Mouse (Mus musculus) CH12.LX (cell line): ENCODE measurements around the gene Kif6.

ENCODE experiments used
- CTCF ChIP-seq, 2 experiments: IDR thresholded peaks in 1 of 2; conservative IDR thresholded peaks in 1 of 2; 2 replicates each; pipeline ENCODE4 v1.5.1; 2011 to 2012; ENCODE audit warnings: low read depth in 2 of 2, low read length in 2 of 2, improper control_type of control experiment in 1 of 2, inconsistent platforms in 1 of 2, mild to moderate bottlenecking in 1 of 2, moderate library complexity in 1 of 2
- JUN ChIP-seq: IDR thresholded peaks from 2 replicates; pipeline ENCODE4 v1.6.1; 2011; ENCODE audit warnings: low read depth, mild to moderate bottlenecking, low read length, improper control_type of control experiment, moderate library complexity; ENCODE audit not compliant: insufficient read depth
- MXI1 ChIP-seq: IDR thresholded peaks from 2 replicates; pipeline ENCODE4 v1.6.1; 2011; ENCODE audit warnings: mild to moderate bottlenecking, low read depth, low read length, improper control_type of control experiment
- NELFE ChIP-seq: IDR thresholded peaks from 2 replicates; pipeline ENCODE4 v1.6.1; 2011; ENCODE audit warnings: low read depth, low read length, improper control_type of control experiment
- NRF1 ChIP-seq: IDR thresholded peaks from 2 replicates; pipeline ENCODE4 v1.6.1; 2014; ENCODE audit warnings: low read depth, mild to moderate bottlenecking, inconsistent platforms, low read length, improper control_type of control experiment, moderate library complexity
- PAX5 ChIP-seq: IDR thresholded peaks from 2 replicates; pipeline ENCODE4 v1.6.1; 2012; ENCODE audit warnings: low read length, inconsistent platforms, mixed read lengths
- POLR2A ChIP-seq: IDR thresholded peaks from 2 replicates; pipeline ENCODE4 v1.6.1; 2011; ENCODE audit warnings: low read depth, mild to moderate bottlenecking, improper control_type of control experiment, low read length
- RAD21 ChIP-seq: IDR thresholded peaks from 2 replicates; pipeline ENCODE4 v1.6.1; 2011; ENCODE audit warnings: low read depth, mild to moderate bottlenecking, low read length, improper control_type of control experiment, moderate library complexity
- TBP ChIP-seq: conservative IDR thresholded peaks from 2 replicates; pipeline ENCODE4 v1.6.1; 2011; ENCODE audit warnings: low read depth, low read length, improper control_type of control experiment
- USF1 ChIP-seq: IDR thresholded peaks from 2 replicates; pipeline ENCODE4 v1.6.1; 2014; ENCODE audit warnings: low read depth, mild to moderate bottlenecking, inconsistent platforms, low read length, improper control_type of control experiment
- ZKSCAN1 ChIP-seq: IDR thresholded peaks from 2 replicates; pipeline ENCODE4 v1.6.1; 2012; ENCODE audit warnings: low read depth, inconsistent platforms, low read length, improper control_type of control experiment, borderline replicate concordance
- ZMIZ1 ChIP-seq: IDR thresholded peaks from 2 replicates; pipeline ENCODE4 v1.6.1; 2012; ENCODE audit warnings: low read depth, mild to moderate bottlenecking, inconsistent platforms, low read length, improper control_type of control experiment

GRCm38 (mm10) chr17:49750889-49751324 lies 136.0 kb downstream of the Kif6 start:
- no peak for TF ChIP-seq RAD21
- no peak for TF ChIP-seq POLR2A
- TF ChIP-seq CTCF (conservative IDR thresholded peaks at IDR 0.05 in 1 of 2, IDR thresholded peaks at IDR 0.05 in 1 of 2; ENCODE audit: low read depth in 2 of 2, low read length in 2 of 2): no peak
- no peak for TF ChIP-seq USF1
- TF ChIP-seq TBP: no peak
- TF ChIP-seq ZMIZ1: no peak
- no peak for TF ChIP-seq PAX5
- no peak for TF ChIP-seq NRF1
- no peak for TF ChIP-seq JUN
- no peak for TF ChIP-seq MXI1
- TF ChIP-seq ZKSCAN1: no peak
- no peak for TF ChIP-seq NELFE
